Mouse (Mus musculus) retina, embryonic 14.5 days (tissue): ENCODE results near the gene Sars.

Experiments used
- DNase-seq: peaks from one replicate; pipeline ENCODE4 v3.0.0-alpha.2; 2015; ENCODE audit warnings: low spot score

Sars gene

GRCm38 (mm10) chr3:108424944-108425623 is 19.9 kb downstream of the Sars start:
- DNase-seq, result no peak

GRCm38 (mm10) chr3:108423844-108424801 is 20.9 kb downstream of the Sars start:
- peak; percentile 53 for DNase-seq

- DNase-seq, result no peak
These were observed 22.0 kb downstream of the Sars start for GRCm38 (mm10) chr3:108423006-108423405.

- DNase-seq, result peak; percentile 92
These were observed 29.2 kb downstream of the Sars start for GRCm38 (mm10) chr3:108415831-108416223.

DNA sequence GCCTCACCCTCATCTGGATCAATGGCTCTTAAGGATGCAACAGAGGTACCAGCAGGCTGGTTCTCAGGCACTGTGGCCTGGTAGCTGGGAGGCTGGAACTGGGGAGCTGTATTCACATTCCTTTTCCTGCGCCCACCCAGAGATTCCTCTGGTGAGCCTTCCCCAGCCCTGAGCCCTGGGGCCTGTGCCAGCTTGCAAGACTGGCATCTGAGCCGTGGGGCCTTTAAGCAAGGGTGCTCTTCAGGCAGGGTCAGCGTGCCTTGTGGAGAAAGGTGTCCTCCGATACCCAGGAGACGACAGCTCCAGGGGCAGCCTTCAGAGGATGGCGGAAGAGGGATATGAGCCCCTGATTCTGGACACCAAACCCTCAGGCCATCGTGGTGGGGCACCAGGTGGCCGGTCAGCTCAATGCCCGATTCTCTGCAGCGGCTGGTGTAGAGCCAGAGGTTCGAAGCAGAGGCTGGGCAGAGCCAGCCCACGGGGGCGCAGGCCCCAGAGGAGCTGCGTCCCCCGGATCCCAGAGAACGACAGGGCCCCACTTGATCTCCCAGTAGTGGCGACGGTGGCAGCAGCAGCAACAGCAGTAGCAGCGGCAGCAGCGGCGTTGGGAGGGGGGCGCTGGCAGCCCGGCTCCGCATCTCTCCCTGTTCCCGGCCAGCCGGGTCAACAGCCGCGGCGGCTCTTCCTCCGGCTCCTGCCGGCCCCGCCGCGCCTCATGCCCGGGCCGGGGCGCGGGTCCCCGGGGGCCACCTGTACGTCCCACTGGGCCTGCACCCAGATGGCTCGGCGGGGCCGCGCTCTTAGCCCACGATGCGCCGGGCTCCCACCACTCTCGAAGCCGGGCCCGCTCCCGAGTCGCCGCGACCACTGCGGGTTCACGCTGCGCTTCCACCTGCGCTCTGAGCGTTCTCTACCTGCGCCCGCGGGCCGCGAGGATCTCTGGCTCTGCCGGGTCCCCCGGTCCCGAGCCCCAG is 29.9 kb downstream of the Sars start, which contains the start of gene Celsr2:
Gene Celsr2 (minus strand): TSS at position 696 of the 974 bp plus-strand sequence.
- peak; percentile 66 for DNase-seq

DNA sequence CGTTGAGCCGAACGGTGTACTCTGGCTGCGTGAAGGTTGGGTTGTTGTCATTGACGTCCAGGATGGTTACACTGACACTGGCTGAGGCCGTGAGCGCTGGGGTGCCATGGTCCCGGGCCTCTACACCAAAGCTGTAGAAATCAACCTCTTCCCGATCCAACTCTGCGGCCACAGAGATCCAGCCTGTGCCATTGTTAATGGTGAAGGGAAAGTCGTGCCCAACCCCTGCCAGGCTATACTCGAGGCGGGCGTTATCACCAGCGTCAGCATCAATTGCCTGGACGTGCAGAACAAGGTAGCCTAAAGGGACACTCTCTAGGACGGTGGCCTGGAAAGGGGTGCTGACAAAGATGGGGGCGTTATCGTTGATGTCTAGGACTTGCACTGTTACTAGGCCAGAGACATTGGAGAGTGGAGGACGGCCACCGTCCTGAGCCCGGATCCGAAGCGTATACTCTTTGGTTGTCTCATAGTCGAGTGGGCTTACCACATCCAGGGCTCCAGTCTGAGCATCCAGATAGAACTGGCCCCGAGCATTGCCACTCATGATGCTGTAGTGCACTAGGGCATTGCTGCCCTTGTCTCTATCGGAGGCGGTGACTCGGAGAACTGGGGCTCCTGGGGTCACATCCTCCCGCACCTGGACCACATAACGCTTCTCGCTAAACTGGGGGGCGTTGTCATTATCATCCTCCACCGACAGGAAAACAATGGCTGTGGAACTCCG is 31.2 kb downstream of the Sars start:
- DNase-seq, result no peak

DNA sequence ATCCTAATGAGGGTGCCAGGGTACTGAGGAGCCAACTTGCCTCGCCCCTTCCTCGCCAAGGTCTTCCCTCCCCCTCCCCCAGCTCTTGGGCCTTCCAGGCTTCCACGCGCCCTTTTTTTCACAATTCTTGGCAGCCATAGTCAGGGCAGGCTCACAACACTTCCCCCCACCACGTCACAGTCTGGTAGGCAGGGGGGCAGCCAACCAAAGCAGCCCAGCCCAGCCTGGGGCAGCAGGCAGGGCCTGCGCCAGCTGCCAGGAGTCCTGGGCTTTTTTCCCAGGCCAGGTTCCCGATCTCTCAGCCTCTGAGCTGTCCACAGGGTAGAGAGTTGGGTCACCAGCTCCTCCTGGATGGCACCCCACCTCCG is 33.3 kb downstream of the Sars start:
- DNase-seq, result no peak

- peak; percentile 47 for DNase-seq
These were observed 33.8 kb downstream of the Sars start for GRCm38 (mm10) chr3:108411026-108411753.

DNA sequence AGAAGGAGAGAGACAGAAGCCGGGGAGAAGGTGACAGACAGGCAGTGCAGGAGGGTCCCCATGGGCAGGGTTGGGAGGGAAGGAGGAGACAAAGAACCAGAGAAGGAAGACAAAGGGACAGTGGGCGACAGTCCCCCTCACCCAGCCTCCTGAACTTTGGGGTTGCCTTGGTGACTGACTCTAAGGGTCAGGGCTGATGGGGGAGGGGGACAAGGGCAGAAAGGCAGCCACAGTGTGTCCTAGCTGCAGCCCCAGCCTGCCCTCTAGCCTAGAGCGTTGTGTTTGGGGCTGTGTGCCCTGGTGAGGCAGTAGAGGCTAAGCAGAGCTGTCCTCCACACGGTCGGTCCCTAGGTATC is 34.7 kb downstream of the Sars start:
- peak; percentile 64 for DNase-seq

GRCm38 (mm10) chr3:108409656-108410358 is 35.2 kb downstream of the Sars start:
- peak; percentile 32 for DNase-seq

DNA sequence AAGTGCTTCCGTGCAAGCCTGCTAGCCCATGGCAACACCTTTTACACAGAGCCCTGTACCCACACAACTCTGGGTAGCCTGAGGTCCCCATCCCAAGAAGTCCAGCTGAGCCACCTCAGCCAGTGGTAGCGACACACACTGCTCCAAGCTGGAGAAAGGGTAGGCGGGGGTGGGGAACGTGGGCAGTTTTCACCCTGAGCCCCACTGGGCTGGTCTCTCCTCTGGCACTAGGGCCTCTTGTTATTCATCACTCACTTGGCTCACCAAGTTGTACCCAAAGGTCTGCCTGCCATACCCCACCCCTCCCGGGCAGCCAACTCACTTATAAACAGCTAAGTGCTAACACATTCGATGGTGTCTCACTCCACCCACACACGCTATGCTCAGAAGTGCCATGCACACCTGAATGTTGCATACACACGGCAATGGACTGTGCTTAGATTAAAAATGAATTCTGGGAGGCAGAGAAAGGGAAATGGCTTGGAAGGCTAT is 36.4 kb downstream of the Sars start:
- no peak for DNase-seq

GRCm38 (mm10) chr3:108406306-108406885 is 38.6 kb downstream of the Sars start:
- no peak for DNase-seq

GRCm38 (mm10) chr3:108405536-108406305 is 39.3 kb downstream of the Sars start:
- DNase-seq, result peak; percentile 37

DNA sequence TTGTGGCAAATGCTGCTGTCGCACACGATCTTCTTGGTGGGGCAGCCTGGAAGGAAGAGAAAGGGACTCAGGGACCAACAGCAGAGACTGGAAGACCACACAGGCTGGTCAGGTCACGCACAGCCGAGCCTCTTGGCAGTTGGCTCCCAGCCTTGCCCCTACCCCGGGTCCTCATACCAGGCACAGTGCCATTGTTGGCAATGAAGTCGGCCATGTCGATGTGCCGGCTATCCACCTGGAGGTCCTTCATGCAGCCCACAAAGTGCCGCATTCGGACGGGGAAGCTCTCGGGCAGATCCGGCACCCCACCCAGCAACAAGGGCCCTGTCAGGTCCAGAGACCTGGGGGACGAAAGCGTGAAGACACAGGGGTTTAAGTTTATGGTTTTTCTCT is 42.5 kb downstream of the Sars start:
- DNase-seq, result no peak

DNA sequence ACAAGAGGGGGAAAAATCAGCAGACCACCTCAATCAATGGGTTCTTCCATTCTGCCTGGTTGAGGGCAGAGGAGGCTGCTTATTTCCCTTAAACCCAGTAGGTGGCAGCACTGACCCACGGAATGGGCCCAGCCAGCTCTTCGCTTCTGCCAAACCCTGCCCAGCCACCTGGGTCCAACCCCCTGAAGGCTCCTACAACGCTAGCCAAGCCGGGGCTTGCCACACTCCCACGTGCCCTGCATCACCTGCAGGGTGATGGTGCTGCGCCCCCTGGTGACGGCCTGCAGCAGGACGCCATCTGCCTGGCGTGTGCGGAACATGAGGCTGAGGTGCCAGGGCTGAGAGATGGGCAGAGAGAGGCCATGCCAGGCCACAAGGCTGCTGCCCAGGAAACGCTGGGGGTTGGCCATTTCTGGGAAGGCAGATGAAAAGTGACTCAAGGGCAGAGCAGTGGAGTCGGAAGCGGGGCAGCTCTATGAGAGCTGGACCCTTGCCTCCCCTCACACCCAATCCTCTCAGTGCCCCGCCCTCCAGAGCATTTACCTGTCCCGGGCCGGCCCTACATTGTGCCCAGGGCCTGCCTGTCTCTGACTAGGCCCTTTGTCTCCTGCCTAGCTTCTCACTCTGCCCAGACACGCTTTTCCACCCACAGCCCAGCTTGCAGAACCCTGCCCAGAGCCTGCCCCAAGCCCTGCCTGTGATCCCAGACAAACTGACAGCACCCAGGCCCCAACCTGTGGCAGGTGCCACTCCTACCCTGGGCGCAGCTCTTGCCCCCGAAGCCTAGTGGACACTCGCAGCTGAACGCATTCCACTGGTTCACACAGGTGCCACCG is 43.1 kb downstream of the Sars start:
- DNase-seq, result peak; percentile 95

DNA sequence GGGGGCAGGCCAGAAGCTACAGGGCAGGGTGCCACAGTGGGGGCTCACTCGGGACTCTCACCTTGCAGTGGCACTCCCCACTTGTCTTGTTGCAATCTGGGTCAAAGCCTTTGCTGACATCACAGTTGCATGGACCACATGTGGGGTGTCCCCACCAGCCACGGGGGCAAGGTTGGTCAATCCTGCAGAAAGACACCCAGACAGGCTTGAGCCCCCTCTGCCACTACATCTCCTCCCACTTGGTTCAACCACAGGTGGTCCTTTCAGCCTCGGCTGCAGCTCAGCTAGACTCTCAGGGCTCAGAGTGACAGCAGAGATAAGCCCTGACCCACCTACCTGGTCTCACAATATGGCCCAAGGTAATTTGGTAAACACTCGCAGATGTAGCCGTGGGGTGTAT is 44.6 kb downstream of the Sars start:
- no peak for DNase-seq

GRCm38 (mm10) chr3:108398281-108398680 is 46.7 kb downstream of the Sars start:
- DNase-seq, result no peak

- no peak for DNase-seq
These were observed 52.2 kb downstream of the Sars start for GRCm38 (mm10) chr3:108392793-108393192.
